Mouse (Mus musculus): Measurements from ENCODE around the gene Pgam5.

Gene Pgam5

GRCm38 (mm10) chr5:110230401-110230779 is 39.3 kb downstream of the Pgam5 start:
- in situ Hi-C loops (cut with MboI, MseI) = no loop called here

- in situ Hi-C loops (cut with MboI, MseI) = no loop called here
Measured at GRCm38 (mm10) chr5:110227336-110227883, 42.3 kb downstream of the Pgam5 start.

- in situ Hi-C loops (cut with MboI, MseI) = no loop called here
Measured at GRCm38 (mm10) chr5:110225056-110225455, 44.7 kb downstream of the Pgam5 start.

- in situ Hi-C loops (cut with MboI, MseI) = no loop called here
Measured at GRCm38 (mm10) chr5:110222757-110223156, 47.0 kb downstream of the Pgam5 start.

GRCm38 (mm10) chr5:110220331-110220730 is 49.4 kb downstream of the Pgam5 start:
- in situ Hi-C loops (cut with MboI, MseI) = no loop called here

GRCm38 (mm10) chr5:110216780-110217179 is 52.9 kb downstream of the Pgam5 start:
- in situ Hi-C loops (cut with MboI, MseI) = no loop called here

GRCm38 (mm10) chr5:110211312-110211711 is 58.4 kb downstream of the Pgam5 start:
- in situ Hi-C loops (cut with MboI, MseI) = no loop called here

Data from T-helper 1 cell (primary cell).